Mouse (Mus musculus): ENCODE results near the gene Rpl36al. TPM values are rescaled to one million over a fixed set of nuclear protein-coding genes. Genes with fewer than 3 reads are reported as not detected.

The Rpl36al gene
- polyA plus RNA-seq (2017; shearing (Covaris generic)) = 313 TPM

GRCm38 (mm10) chr12:69183583-69184308 lies at the start of gene Rpl36al, which contains the start of gene Mgat2:
Rpl36al (minus strand) TSS chr12:69184083.
Mgat2 (plus strand) TSS chr12:69184157.

GRCm38 (mm10) chr12:69227776-69228466 lies 44.0 kb upstream of the Rpl36al start, which contains the start of gene Pole2:
Pole2 (minus strand) TSS chr12:69228195.

GRCm38 (mm10) chr12:69204052-69204833 lies 20.4 kb upstream of the Rpl36al start, which contains the start of gene Gm49384:
Gm49384 (minus strand) TSS chr12:69204267.

GRCm38 (mm10) chr12:69198164-69198535 lies 14.3 kb upstream of the Rpl36al start, which contains the start of gene Dnaaf2:
Dnaaf2 (minus strand) TSS chr12:69198429.

GRCm38 (mm10) chr12:69196444-69197377 lies 12.8 kb upstream of the Rpl36al start, which contains the start of gene Gm49383:
Gm49383 (minus strand) TSS chr12:69197104.

GRCm38 (mm10) chr12:69168461-69169106 lies 15.3 kb downstream of the Rpl36al start, which contains the start of gene Lrr1:
Lrr1 (plus strand) TSS chr12:69168814.

GRCm38 (mm10) chr12:69158765-69159577 lies 24.9 kb downstream of the Rpl36al start, which contains the start of gene Rps29:
Rps29 (minus strand) TSS chr12:69159186.

Other genes with a start within 250 kb of the Rpl36al start
- 2,126 TPM for gene Rps29, start 24.9 kb downstream of the Rpl36al start, polyA plus RNA-seq (2017; shearing (Covaris generic))
- gene Lrr1, start 15.3 kb downstream of the Rpl36al start, polyA plus RNA-seq (2017; shearing (Covaris generic)) = 0.25 TPM
- gene Mgat2, start 74 bp upstream of the Rpl36al start, polyA plus RNA-seq (2017; shearing (Covaris generic)) = 45.8 TPM
- gene Gm49383, start 13.0 kb upstream of the Rpl36al start, polyA plus RNA-seq (2017; shearing (Covaris generic)) = 5.0 TPM
- 3.9 TPM for gene Dnaaf2, start 14.3 kb upstream of the Rpl36al start, polyA plus RNA-seq (2017; shearing (Covaris generic))
- gene Gm49384, start 20.2 kb upstream of the Rpl36al start, polyA plus RNA-seq (2017; shearing (Covaris generic)) = 3.0 TPM
- 4.0 TPM for gene Pole2, start 44.1 kb upstream of the Rpl36al start, polyA plus RNA-seq (2017; shearing (Covaris generic))
- 17.8 TPM for gene Klhdc1, start 57.1 kb upstream of the Rpl36al start, polyA plus RNA-seq (2017; shearing (Covaris generic))
- gene Klhdc2, start 112.6 kb upstream of the Rpl36al start, polyA plus RNA-seq (2017; shearing (Covaris generic)) = 25.7 TPM
- gene Nemf, start 173.1 kb upstream of the Rpl36al start, polyA plus RNA-seq (2017; shearing (Covaris generic)) = 141 TPM
- gene Arf6, start 188.1 kb upstream of the Rpl36al start, polyA plus RNA-seq (2017; shearing (Covaris generic)) = 365 TPM
- gene Gm9887, start 188.4 kb upstream of the Rpl36al start, polyA plus RNA-seq (2017; shearing (Covaris generic)) = 5.3 TPM